Mouse (Mus musculus) kidney, postnatal 36 days (tissue): ENCODE results near the gene Polm.

ENCODE experiments used
- DNase-seq, 2 experiments: peaks; one replicate each; pipeline ENCODE4 v3.0.0; 2021 to 2022; ENCODE audit warnings: mixed read lengths in 2 of 2

The Polm gene

GRCm38 (mm10) chr11:5802457-5803217, 35.2 kb downstream of the Polm start:
- DNase-seq = peak in 1 of 2 experiments; percentile 21

GRCm38 (mm10) chr11:5802005-5802404, 35.8 kb downstream of the Polm start:
- peak in 1 of 2 experiments; percentile 27 for DNase-seq

GRCm38 (mm10) chr11:5801511-5801910, 36.3 kb downstream of the Polm start:
- no peak for DNase-seq

- DNase-seq = no peak
Measured at GRCm38 (mm10) chr11:5799621-5800490, 38.0 kb downstream of the Polm start.

- DNase-seq = no peak
Measured at GRCm38 (mm10) chr11:5797928-5798327, 39.9 kb downstream of the Polm start.

- peak in 1 of 2 experiments; percentile 29 for DNase-seq
Measured at GRCm38 (mm10) chr11:5797371-5797770, 40.4 kb downstream of the Polm start.

GRCm38 (mm10) chr11:5796939-5797338, 40.9 kb downstream of the Polm start:
- DNase-seq = no peak

- no peak for DNase-seq
Measured at GRCm38 (mm10) chr11:5795706-5796105, 42.1 kb downstream of the Polm start.

- DNase-seq = no peak
Measured at GRCm38 (mm10) chr11:5795290-5795689, 42.5 kb downstream of the Polm start.

GRCm38 (mm10) chr11:5790431-5790830, 47.4 kb downstream of the Polm start:
- DNase-seq = no peak

GRCm38 (mm10) chr11:5789754-5790333, 48.0 kb downstream of the Polm start:
- DNase-seq = no peak

- no peak for DNase-seq
Measured at GRCm38 (mm10) chr11:5789071-5789753, 48.6 kb downstream of the Polm start.

DNA sequence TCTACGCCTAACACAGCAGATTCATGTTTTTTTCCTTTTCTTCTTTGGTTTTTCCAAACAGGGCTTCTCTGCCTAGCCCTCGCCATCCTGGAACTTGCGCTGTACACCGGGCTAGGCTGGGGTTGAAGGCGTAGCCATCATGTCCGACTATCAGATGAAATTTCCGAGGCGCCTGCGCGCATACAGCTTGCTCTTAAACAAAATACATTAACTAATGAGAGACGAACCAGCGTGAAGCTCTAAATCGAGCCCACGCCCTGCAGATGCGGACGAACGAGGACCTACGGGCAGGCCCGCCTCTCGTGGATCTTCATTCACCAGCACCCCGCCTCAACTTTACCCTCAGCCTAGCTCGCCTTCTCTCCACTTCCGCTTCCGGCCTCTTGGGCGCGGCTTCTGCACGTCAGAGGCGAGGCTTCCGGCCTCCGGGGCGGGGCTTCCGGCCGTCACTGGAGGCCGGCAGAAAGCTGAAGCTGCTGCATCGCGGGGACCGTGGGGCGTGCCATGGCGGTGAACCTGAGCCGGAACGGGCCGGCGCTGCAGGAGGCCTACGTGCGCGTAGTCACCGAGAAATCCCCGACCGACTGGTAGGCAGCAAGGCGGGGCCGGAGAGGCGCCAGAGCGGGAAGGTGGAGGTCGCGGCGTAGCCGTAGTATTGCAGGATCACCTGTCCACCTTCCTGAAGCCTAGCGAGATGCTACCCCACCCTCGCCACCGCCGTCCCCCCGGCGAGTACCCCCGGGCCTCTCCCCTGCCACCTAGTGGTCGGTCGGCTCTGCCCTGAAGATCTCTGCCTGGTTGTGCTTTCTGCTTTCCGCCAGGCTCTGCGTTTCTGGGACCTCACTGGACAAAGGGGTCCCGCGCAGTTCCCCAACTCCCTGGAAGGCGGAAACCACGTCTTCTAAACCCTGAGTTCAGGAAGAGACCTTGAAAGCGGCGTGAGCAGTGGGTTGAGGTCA, 49.5 kb downstream of the Polm start, which contains the start of gene Dbnl:
TSS of gene Dbnl (plus strand) at position 433 of the 959 bp plus-strand sequence.
- DNase-seq = peak; percentile 97 to 99

GRCm38 (mm10) chr11:5787671-5788055, 50.2 kb downstream of the Polm start:
- DNase-seq = no peak

DNA sequence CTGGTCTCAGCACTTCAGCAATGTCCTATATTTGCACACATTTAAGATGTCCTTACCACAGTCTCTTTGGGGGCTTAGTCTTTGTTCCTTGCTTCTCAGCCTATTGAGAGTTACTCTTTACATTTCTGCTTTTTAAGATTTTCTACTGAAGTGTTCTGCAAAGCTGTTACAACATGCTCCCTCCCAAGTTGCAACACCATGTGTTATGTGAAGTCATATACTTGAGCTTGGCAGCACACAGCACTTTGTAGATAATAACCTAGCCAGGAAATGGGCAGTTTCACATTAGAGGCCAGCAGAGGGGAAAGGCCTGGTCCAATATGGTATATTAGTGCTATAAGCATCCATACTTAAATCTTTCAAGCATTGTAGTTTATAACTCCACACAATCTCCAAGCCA, 52.1 kb downstream of the Polm start:
- DNase-seq = no peak

DNA sequence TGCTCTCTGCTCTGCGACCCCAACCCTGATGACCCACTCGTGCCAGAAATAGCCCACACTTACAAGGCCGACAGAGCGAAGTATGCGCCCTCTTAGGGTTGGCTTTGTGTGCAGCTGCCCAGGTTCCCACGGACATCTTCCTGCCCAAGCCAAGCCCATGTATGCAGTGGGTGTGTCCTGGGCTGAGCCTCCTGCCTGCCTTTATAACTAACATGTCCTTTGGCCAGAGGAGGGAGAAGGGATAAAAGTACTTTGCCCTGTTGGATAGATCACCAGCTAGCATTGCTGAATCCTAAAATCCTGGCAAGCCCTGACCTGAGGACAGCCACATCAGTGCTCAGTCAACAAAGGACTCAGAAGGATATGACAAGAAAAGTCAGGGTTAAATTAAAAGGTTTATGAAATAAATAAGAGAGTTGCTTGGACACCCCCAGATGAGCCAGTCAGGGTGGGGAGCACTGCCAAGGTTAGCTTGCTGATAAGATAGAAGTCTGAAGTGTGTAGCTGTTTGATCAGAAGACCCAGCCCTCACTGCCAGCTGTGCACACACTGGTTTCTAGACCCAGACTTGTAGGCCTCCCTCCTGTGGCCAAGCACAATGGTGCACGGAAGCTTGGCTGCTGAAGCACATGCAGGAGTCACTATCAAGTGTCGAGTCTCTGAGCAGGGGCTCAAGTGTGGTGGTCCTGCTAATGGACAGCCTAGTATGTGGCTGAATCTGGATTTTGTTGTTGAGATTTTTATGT, 55.4 kb downstream of the Polm start:
- DNase-seq = peak; percentile 35 to 41

GRCm38 (mm10) chr11:5780035-5780499, 57.7 kb downstream of the Polm start:
- no peak for DNase-seq

- DNase-seq = peak in 1 of 2 experiments; percentile 53
Measured at GRCm38 (mm10) chr11:5778481-5778880, 59.3 kb downstream of the Polm start.
